Mouse (Mus musculus): Measurements from ENCODE around the gene Olfr651. TPM values are rescaled to one million over a fixed set of nuclear protein-coding genes. Genes with fewer than 3 reads are reported as not detected.
"Not testable (repeated sequence)": the region's sequence is repeated elsewhere in the genome, so short reads cannot be mapped to it uniquely, and the experiment has no call there.

Olfr651 gene
- polyA plus RNA-seq (2012; ENCODE audit: insufficient read depth, low replicate concordance), result not detected in 2 replicates

DNA sequence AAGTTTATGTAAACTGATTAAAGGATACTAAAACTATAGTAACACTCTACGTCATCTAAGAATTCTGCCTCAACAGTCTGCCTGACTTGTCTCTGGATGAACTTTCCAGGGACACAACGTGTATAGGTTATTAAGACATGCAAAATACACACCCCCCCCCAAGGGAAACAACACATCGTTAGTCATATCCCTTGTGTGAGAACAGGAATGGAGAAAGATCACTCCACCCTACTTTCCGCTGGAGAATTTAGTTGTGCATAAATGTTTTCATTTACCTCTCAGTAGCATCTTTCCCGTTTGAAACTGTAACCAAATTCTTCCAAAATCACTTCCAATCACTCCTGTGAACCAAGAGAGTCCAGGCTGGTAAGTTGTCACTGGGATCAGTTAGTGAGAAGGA is at the start of gene Olfr651:
Gene Olfr651, plus strand, starts transcription at position 301 of the 400 bp plus-strand sequence.
- no peak within 1 kb of the TSS for H3K4me3 ChIP-seq (replicated peaks)
- H3K4me1 ChIP-seq, result no peaks in the 10 kb centered on the region
- H3K9me3 ChIP-seq, result no peaks in the 10 kb centered on the region
- no peaks in the 10 kb centered on the region for H3K27me3 ChIP-seq (replicated peaks)
- no peaks in the 10 kb centered on the region for H3K36me3 ChIP-seq (replicated peaks; ENCODE audit: low read length)
- TF ChIP-seq GATA1 (IDR thresholded peaks at IDR 0.05; ENCODE audit: borderline replicate concordance, low read length), result no peak
- TF ChIP-seq FLI1 (IDR thresholded peaks at IDR 0.05; ENCODE audit: low read length), result no peak

DNA sequence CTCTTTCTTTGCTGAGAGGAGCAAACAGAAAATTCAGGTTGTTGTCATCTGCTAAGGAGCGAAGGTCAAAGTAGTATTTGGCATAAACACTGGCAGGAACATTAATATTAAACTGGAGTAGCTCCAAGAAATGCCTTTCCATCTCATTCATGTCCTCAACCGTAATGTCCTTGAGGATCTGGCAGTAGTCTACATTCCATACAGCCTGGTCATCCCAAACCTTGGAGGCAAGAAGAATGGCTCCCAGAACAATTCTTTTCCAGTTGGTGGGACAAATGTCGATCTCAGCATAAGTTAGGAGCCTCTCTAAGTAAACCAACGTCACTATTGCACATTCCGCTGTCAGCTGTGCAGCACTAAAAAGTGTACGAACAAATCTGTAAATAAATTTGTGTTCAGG is 48.7 kb upstream of the Olfr651 start:
- not testable (repeated sequence) for H3K9me3 ChIP-seq; H3K27me3 ChIP-seq (replicated peaks); H3K36me3 ChIP-seq (replicated peaks; ENCODE audit: low read length); H3K4me1 ChIP-seq; H3K4me3 ChIP-seq (replicated peaks)

DNA sequence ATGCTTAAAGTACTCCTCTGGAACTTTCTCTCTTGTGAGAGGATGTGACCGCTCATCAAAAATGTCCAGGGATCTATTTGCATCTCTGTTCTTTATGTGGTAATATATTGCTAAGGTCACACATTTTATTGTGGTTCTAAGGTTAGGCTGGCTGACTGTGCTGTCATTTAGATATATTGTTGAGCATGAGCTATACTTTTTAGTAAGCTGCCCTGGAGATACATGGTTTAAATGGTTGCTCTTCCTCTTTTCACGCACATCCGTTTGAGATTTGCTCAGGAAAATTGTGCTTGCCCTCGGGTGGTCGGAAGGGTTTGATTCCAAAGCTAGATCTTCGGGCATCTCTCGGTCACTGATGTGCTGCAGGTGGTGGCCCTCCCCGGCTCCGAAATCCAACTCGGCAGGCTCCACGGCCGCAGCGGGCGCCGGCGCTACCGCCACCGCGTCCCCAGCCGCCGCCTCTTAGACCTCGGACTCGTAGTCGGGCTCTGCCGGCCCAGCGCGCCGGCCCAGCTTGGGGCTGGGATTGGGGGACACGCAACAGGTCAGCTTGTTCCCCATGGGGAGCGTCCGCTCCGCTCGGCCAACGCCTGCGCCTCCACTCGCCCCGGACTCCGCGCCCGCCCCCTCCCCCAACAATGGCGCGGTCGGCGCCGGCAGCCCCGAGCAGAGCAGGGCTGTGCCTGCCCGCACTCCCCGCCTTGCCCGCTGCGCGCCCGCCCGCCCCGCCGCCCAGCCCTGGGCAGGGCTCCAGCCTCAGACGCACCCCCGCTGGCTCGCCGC is 48.2 kb upstream of the Olfr651 start:
- no peak for TF ChIP-seq FLI1 (IDR thresholded peaks at IDR 0.05; ENCODE audit: low read length)
- TF ChIP-seq GATA1 (IDR thresholded peaks at IDR 0.05; ENCODE audit: borderline replicate concordance, low read length), result no peak
- H3K27me3 ChIP-seq (replicated peaks), result no peaks in the 10 kb centered on the region
- no peak overlapping the region for H3K4me3 ChIP-seq (replicated peaks)
- H3K9me3 ChIP-seq, result 0 out of 2 replicates have a peak, but pooled peaks cover 4% of the 10 kb centered on the region
- no peaks in the 10 kb centered on the region for H3K4me1 ChIP-seq
- no peaks in the 10 kb centered on the region for H3K36me3 ChIP-seq (replicated peaks; ENCODE audit: low read length)

DNA sequence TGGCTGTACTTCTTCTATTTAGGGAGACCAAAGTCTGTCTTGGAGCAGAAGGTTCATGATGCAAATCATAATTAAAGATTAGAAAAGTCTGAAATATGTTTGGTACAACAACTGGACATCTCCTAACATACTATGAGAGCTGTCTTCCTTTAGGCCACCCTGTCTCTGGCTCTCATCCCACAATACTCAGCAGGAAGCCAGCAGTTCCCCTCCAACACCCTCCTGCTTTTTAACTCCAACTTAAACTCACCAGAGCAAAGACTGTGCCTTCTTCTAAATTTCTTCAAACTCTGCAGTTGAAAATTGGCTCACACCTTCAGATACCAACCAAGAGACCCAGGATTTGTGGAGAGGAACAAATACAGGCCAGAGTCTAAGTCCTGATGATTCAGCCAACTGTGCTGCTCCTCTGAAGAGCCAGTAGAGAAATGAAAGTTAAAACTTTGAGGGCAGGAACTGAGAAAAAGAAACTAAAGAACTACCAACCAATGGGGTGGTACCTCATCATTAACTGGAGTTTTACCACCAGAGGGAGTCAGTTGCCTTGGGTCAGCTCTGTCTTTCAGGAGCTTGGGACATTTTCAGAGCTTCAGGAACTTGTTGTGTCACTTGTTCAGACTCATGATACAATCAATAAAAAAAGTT is 42.4 kb upstream of the Olfr651 start, which contains the start of gene Trim30d:
Gene Trim30d, minus strand, starts transcription at position 429 of the 645 bp plus-strand sequence.
- not testable (repeated sequence) for H3K9me3 ChIP-seq; H3K36me3 ChIP-seq (replicated peaks; ENCODE audit: low read length); H3K27me3 ChIP-seq (replicated peaks); H3K4me1 ChIP-seq
- H3K4me3 ChIP-seq (replicated peaks), result peak within 1 kb of the TSS; percentile 79

DNA sequence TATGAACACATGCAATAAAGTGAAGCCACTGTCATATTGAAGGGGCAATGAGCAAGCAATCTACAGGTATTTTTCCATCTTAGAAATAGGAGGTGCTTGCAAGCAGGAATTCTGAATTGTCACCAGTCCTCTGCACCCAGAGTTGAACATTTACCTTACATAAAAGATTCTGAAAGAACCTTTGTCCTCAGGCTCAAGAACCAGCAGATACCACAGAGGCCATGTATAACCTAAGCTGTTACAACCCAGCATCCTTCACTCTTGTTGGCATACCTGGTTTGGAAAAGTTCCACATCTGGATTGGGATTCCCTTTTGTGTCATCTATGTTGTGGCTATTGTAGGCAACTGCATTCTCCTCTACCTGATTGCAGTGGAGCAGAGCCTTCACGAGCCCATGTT is 2.8 kb downstream of the Olfr651 start:
- TF ChIP-seq GATA1 (IDR thresholded peaks at IDR 0.05; ENCODE audit: borderline replicate concordance, low read length), result no peak
- no peak for TF ChIP-seq FLI1 (IDR thresholded peaks at IDR 0.05; ENCODE audit: low read length)
- Histone ChIP-seq H3K9me3 (no peaks in the 10 kb centered on the region), H3K36me3 (replicated peaks; ENCODE audit: low read length) (no peaks in the 10 kb centered on the region), H3K27me3 (replicated peaks) (no peaks in the 10 kb centered on the region), H3K4me1 (no peaks in the 10 kb centered on the region), H3K4me3 (replicated peaks) (no peak overlapping the region)

DNA sequence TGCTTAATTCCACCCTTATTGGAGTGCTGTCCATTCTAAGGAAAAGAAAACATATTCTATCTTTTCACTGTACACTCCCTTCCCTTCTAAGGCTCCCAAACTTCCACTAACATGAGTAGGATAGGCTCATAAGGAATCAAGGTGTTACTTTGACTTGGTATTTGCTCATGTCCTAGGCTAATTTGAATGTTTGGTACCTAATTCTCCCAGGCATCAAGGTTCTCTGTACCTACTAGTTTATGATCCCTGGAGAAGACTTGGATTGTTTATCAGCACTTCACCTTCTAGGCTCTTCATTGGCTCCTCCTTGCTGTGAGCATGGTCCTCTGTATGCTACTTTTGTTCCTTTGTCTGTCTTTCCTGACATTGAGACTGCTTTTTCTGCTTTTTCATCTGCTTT is 10.7 kb downstream of the Olfr651 start, which contains the start of gene Olfr652:
Gene Olfr652, plus strand, starts transcription at position 301 of the 400 bp plus-strand sequence.
- Histone ChIP-seq H3K27me3 (replicated peaks) (no peaks in the 10 kb centered on the region), H3K4me3 (replicated peaks) (no peak within 1 kb of the TSS), H3K4me1 (no peaks in the 10 kb centered on the region), H3K36me3 (replicated peaks; ENCODE audit: low read length) (no peaks in the 10 kb centered on the region), H3K9me3 (no peaks in the 10 kb centered on the region)
- TF ChIP-seq GATA1 (IDR thresholded peaks at IDR 0.05; ENCODE audit: borderline replicate concordance, low read length), result no peak
- TF ChIP-seq FLI1 (IDR thresholded peaks at IDR 0.05; ENCODE audit: low read length), result no peak

DNA sequence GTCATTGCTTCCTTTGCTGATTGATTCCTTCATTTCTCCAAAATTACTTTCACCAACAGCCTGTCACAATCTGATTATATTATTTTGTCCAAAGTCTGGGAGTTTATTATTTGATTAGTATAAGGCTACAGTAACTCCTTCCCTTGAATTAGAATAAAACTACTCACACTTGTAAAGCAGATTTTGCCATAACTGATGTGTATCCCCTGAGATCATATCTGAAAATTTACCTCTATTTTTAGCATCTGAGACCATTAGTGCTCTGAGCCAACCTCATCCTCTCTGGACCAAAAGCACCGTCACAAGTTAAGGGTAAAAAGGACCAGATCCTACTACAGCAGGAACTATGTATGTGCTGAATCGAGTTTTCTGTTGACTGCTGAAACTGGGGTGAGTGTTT is 27.1 kb downstream of the Olfr651 start, which contains the start of gene Olfr653:
Gene Olfr653, plus strand, starts transcription at position 301 of the 400 bp plus-strand sequence.
- no peaks in the 10 kb centered on the region for H3K27me3 ChIP-seq (replicated peaks)
- TF ChIP-seq FLI1 (IDR thresholded peaks at IDR 0.05; ENCODE audit: low read length), result no peak
- no peak for TF ChIP-seq GATA1 (IDR thresholded peaks at IDR 0.05; ENCODE audit: borderline replicate concordance, low read length)
- no peak within 1 kb of the TSS for H3K4me3 ChIP-seq (replicated peaks)
- 0 out of 2 replicates have a peak, but pooled peaks cover 4% of the 10 kb centered on the region for H3K9me3 ChIP-seq
- no peaks in the 10 kb centered on the region for H3K36me3 ChIP-seq (replicated peaks; ENCODE audit: low read length)
- H3K4me1 ChIP-seq, result no peaks in the 10 kb centered on the region

DNA sequence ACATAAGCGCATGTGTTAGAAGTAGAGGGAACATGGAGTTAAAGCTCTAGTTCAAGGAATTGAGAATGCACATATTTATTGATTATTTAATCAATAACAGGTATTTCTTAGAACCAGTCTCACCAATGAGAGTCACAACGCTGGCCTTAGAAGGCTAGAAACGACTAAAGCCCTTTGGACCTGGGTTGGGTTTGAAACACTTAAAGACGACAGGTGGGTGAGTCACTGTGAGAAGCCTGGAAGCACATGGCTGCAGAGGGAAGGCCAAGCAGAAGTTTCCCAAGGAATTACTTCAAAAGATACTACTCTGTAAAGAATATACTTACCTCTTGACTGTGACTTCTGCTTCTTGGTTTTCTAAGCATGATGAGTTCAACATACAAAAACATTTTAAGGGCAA is 30.9 kb downstream of the Olfr651 start:
- Histone ChIP-seq H3K9me3 (0 out of 2 replicates have a peak, but pooled peaks cover 4% of the 10 kb centered on the region), H3K4me3 (replicated peaks) (no peak overlapping the region), H3K36me3 (replicated peaks; ENCODE audit: low read length) (no peaks in the 10 kb centered on the region), H3K4me1 (no peaks in the 10 kb centered on the region), H3K27me3 (replicated peaks) (no peaks in the 10 kb centered on the region)
- TF ChIP-seq FLI1 (IDR thresholded peaks at IDR 0.05; ENCODE audit: low read length) (no peak), GATA1 (IDR thresholded peaks at IDR 0.05; ENCODE audit: borderline replicate concordance, low read length) (no peak)

DNA sequence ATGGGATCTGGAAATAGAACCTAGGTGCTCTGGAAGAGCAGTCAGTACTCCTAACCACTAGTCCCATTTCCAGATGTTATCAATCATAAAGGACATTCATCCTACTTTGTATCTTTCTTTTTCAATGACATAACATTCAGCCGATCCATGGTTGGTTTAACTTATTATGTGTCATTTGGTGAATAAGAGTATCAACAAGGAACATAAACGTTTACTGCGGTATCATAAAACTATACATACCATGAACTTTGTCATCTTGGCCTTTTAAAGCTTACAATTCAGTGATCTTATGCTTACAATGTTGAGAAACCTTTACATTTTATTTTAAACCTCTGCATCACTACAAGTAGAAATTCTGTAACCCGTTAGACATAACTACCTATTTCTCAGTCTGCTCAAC is 31.5 kb downstream of the Olfr651 start:
- H3K4me3 ChIP-seq (replicated peaks), result no peak overlapping the region
- TF ChIP-seq FLI1 (IDR thresholded peaks at IDR 0.05; ENCODE audit: low read length), result no peak
- TF ChIP-seq GATA1 (IDR thresholded peaks at IDR 0.05; ENCODE audit: borderline replicate concordance, low read length), result no peak
- no peaks in the 10 kb centered on the region for H3K4me1 ChIP-seq
- no peaks in the 10 kb centered on the region for H3K36me3 ChIP-seq (replicated peaks; ENCODE audit: low read length)
- H3K27me3 ChIP-seq (replicated peaks), result no peaks in the 10 kb centered on the region
- H3K9me3 ChIP-seq, result 0 out of 2 replicates have a peak, but pooled peaks cover 4% of the 10 kb centered on the region

DNA sequence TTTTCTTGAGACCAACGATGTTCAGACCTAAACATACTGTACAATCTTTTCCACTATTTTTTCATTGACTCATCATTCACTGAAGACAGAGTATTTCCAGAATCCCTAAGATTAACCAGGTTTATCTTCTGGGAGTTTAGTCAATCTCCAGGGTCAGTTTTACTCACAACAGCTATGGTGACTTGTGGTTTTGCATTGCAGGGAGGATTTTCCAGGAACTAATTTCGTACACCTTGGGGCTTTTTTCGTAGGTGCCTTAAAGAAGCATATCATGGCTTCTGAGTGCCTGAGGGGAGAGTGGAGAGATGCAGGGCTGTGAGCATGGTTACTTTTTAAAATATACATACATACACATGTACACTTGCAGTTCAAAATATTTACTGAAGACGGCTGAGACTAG is 36.8 kb downstream of the Olfr651 start, which contains the start of gene Olfr654:
Gene Olfr654, plus strand, starts transcription at position 301 of the 400 bp plus-strand sequence.
- Histone ChIP-seq H3K4me3 (replicated peaks) (no peak within 1 kb of the TSS), H3K4me1 (no peaks in the 10 kb centered on the region), H3K9me3 (peaks cover 5% of the 10 kb centered on the region; the same call in 1 of the 2 replicates), H3K36me3 (replicated peaks; ENCODE audit: low read length) (no peaks in the 10 kb centered on the region), H3K27me3 (replicated peaks) (no peaks in the 10 kb centered on the region)
- TF ChIP-seq FLI1 (IDR thresholded peaks at IDR 0.05; ENCODE audit: low read length) (no peak), GATA1 (IDR thresholded peaks at IDR 0.05; ENCODE audit: borderline replicate concordance, low read length) (no peak)
